Mouse (Mus musculus) hindbrain, embryonic 16.5 days (tissue): ENCODE data around the gene Pde7b. TPM values are rescaled to one million over a fixed set of nuclear protein-coding genes. Genes with fewer than 3 reads are reported as not detected.
A peak's percentile ranks its signal among the peaks of the same experiment; 100 is the strongest.

Experiments used
- ATAC-seq: fragments of 200-750 bp; cut with Nextera tagmentation; 2 replicates; pipeline ENCODE4 v1.8.0; 2017; ENCODE audit warnings: moderate TSS enrichment, moderate library complexity
- H3K27ac ChIP-seq: fragments of 300-500 bp; sonication (generic); 2 replicates; pipeline ENCODE4 v1.5.1; 2014; ENCODE audit warnings: low read depth, mild to moderate bottlenecking, control low read depth, low read length, moderate library complexity
- H3K27me3 ChIP-seq: fragments of 300-500 bp; sonication (generic); replicated peaks from 2 replicates; pipeline ENCODE4 v1.6.1; 2014; ENCODE audit warnings: low read length; ENCODE audit not compliant: control insufficient read depth, insufficient read depth
- H3K36me3 ChIP-seq: fragments of 300-500 bp; sonication (generic); 2 replicates; pipeline ENCODE4 v1.6.1; 2014; ENCODE audit warnings: mild to moderate bottlenecking, low read length, moderate library complexity, mixed read lengths; ENCODE audit not compliant: control insufficient read depth, insufficient read depth
- H3K4me1 ChIP-seq: fragments of 300-500 bp; sonication (generic); 2 replicates; pipeline ENCODE4 v1.6.1; 2014; ENCODE audit warnings: low read depth, low read length; ENCODE audit not compliant: control insufficient read depth, insufficient read depth
- H3K4me2 ChIP-seq: fragments of 300-500 bp; sonication (generic); 2 replicates; pipeline ENCODE4 v1.6.1; 2014; ENCODE audit warnings: mild to moderate bottlenecking, low read length, control low read depth, moderate library complexity
- H3K4me3 ChIP-seq: fragments of 300-500 bp; sonication (generic); 2 replicates; pipeline ENCODE4 v1.5.1; 2014; ENCODE audit warnings: mild to moderate bottlenecking, low read length, control low read depth, moderate library complexity
- H3K9ac ChIP-seq: fragments of 300-500 bp; sonication (generic); 2 replicates; pipeline ENCODE4 v1.6.1; 2014; ENCODE audit warnings: low read depth, mild to moderate bottlenecking, control low read depth, low read length, moderate library complexity
- H3K9me3 ChIP-seq: fragments of 300-500 bp; sonication (generic); 2 replicates; pipeline ENCODE4 v1.6.1; 2014; ENCODE audit warnings: mild to moderate bottlenecking, low read length, moderate library complexity; ENCODE audit not compliant: control insufficient read depth
- WGBS: fragments of 180-500 bp; shearing (Covaris S2); extraction: QIAGEN DNeasy Blood & Tissue Kit; methylation state at CpG from one replicate; pipeline ENCODE4 v1.1.7; 2014; 5-methylcytosine and 5-hydroxymethylcytosine counted together
- polyA plus RNA-seq: library from polyadenylated mRNA; unstranded; fragments of >200 nt; fragmentation: Nextera tagmentation; extraction: Ambion mirVana; gene quantifications from 2 replicates; pipeline ENCODE4 v1.2.1, GENCODE M21; 2015

Gene Pde7b
- polyA plus RNA-seq, 1 experiment from 2014 or later: 2.8 TPM

DNA sequence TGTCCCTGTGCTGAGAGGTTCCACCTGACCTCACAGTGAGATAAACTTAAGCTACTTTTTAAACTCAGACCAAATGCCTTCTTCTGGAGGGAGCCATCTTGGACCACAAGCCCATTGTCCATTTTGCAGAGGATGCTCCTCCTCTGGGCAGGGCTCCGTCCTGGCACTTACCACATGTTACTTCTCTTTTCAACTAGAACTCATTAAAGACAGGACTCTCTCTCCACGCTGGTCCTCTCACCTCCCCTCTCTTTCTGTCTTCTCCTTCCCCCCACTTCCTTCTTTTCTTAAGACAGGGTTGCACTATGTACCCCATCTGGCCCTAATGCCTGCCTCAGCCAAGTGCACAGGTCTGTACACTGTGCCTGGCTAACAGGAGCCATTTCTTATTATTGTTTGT lies 217.8 kb downstream of the Pde7b start:
- 83% methylated on average over 2 of the region's 2 CpGs for WGBS

GRCm38 (mm10) chr10:20505454-20505853 lies 219.4 kb downstream of the Pde7b start:
- 0 out of 2 replicates have a peak, but pooled peaks cover 2% of the 10 kb centered on the region for H3K9me3 ChIP-seq
- H3K36me3 ChIP-seq: no peaks in the 10 kb centered on the region
- no peak overlapping the region for H3K4me3 ChIP-seq
- ATAC-seq: no peak
- H3K27ac ChIP-seq: no peak overlapping the region
- H3K4me1 ChIP-seq: no peaks in the 10 kb centered on the region
- WGBS: 72% methylated on average over 10 of the region's 10 CpGs
- H3K27me3 ChIP-seq: no peaks in the 10 kb centered on the region
- no peak overlapping the region for H3K4me2 ChIP-seq
- no peak overlapping the region for H3K9ac ChIP-seq

More for the DNA sequence above, 217.8 kb downstream of the Pde7b start:
- ATAC-seq: no peak
- Histone ChIP-seq H3K9ac (no peak overlapping the region), H3K36me3 (no peaks in the 10 kb centered on the region), H3K4me1 (no peaks in the 10 kb centered on the region), H3K9me3 (0 out of 2 replicates have a peak, but pooled peaks cover 2% of the 10 kb centered on the region), H3K27ac (no peak overlapping the region), H3K4me2 (no peak overlapping the region), H3K4me3 (no peak overlapping the region), H3K27me3 (no peaks in the 10 kb centered on the region)

DNA sequence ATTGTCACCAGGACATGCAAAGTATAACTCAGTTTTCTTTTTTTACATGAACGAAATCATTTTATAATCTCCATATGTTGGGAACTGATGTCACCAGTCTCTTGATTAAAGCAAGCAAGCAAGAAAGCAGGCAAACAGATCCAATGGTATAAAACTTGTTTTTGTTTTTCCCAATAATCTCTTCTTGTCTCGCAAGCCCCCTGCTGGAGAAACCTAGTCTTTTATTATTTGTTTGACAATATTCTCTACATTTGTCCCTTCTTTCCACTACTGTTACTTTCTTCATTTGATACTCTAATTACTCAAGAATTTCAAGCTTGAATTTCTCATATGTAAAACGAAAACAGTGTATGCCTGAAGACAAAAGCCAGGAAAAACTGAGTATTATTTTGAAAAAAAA lies 220.1 kb downstream of the Pde7b start:
- H3K4me2 ChIP-seq: no peak overlapping the region
- H3K27ac ChIP-seq: no peak overlapping the region
- H3K27me3 ChIP-seq: no peaks in the 10 kb centered on the region
- no peaks in the 10 kb centered on the region for H3K36me3 ChIP-seq
- H3K4me3 ChIP-seq: no peak overlapping the region
- WGBS: 91% methylated on average over 3 of the region's 3 CpGs
- no peak for ATAC-seq
- H3K4me1 ChIP-seq: no peaks in the 10 kb centered on the region
- 0 out of 2 replicates have a peak, but pooled peaks cover 2% of the 10 kb centered on the region for H3K9me3 ChIP-seq
- H3K9ac ChIP-seq: no peak overlapping the region

GRCm38 (mm10) chr10:20503265-20504025 lies 221.4 kb downstream of the Pde7b start:
- Histone ChIP-seq H3K4me2 (no peak overlapping the region), H3K4me3 (no peak overlapping the region), H3K36me3 (no peaks in the 10 kb centered on the region), H3K27me3 (no peaks in the 10 kb centered on the region), H3K9ac (no peak overlapping the region), H3K4me1 (no peaks in the 10 kb centered on the region), H3K27ac (no peak overlapping the region), H3K9me3 (0 out of 2 replicates have a peak, but pooled peaks cover 2% of the 10 kb centered on the region)
- 92% methylated on average over 17 of the region's 17 CpGs for WGBS
- ATAC-seq: no peak

DNA sequence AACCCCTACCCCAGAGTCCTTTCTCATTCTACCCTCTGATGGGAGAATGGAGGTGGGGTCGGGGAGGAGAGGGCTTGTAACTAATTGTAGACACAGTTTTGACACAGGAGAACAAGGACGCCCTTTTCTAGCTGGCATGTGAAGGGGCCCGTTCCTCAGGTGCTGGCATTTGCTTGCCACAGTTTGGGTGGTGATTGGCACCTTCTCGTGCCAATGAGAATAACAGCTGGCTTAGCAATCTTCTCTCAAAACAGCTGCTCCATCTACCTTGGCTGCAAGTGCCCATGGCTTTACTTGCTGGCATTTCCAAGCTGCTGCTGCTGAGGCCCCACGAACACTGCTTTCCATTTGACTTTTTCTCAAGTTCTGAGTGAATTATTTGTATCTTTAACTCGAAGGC lies 223.7 kb downstream of the Pde7b start:
- H3K27me3 ChIP-seq: no peaks in the 10 kb centered on the region
- no peaks in the 10 kb centered on the region for H3K36me3 ChIP-seq
- H3K4me3 ChIP-seq: no peak overlapping the region
- H3K4me2 ChIP-seq: no peak overlapping the region
- WGBS: 76% methylated on average over 6 of the region's 6 CpGs
- H3K27ac ChIP-seq: no peak overlapping the region
- no peaks in the 10 kb centered on the region for H3K4me1 ChIP-seq
- 0 out of 2 replicates have a peak, but pooled peaks cover 2% of the 10 kb centered on the region for H3K9me3 ChIP-seq
- H3K9ac ChIP-seq: no peak overlapping the region
- ATAC-seq: no peak

GRCm38 (mm10) chr10:20495051-20495450 lies 229.8 kb downstream of the Pde7b start:
- no peak overlapping the region for H3K4me3 ChIP-seq
- 92% methylated on average over 4 of the region's 4 CpGs for WGBS

GRCm38 (mm10) chr10:20493826-20494455 lies 230.9 kb downstream of the Pde7b start:
- WGBS: 81% methylated on average over 5 of the region's 5 CpGs

More at GRCm38 (mm10) chr10:20495051-20495450, 229.8 kb downstream of the Pde7b start:
- no peaks in the 10 kb centered on the region for H3K9me3 ChIP-seq
- no peak overlapping the region for H3K4me2 ChIP-seq
- no peaks in the 10 kb centered on the region for H3K27me3 ChIP-seq
- H3K27ac ChIP-seq: no peak overlapping the region
- no peaks in the 10 kb centered on the region for H3K36me3 ChIP-seq
- no peak for ATAC-seq
- H3K9ac ChIP-seq: no peak overlapping the region
- H3K4me1 ChIP-seq: peaks cover 4% of the 10 kb centered on the region; the same call in 1 of the 2 replicates

GRCm38 (mm10) chr10:20492216-20492964 lies 232.5 kb downstream of the Pde7b start:
- peaks cover 4% of the 10 kb centered on the region; the same call in 1 of the 2 replicates for H3K4me1 ChIP-seq
- no peaks in the 10 kb centered on the region for H3K27me3 ChIP-seq
- H3K36me3 ChIP-seq: no peaks in the 10 kb centered on the region
- ATAC-seq: peak; percentile 68; the same call in 1 of the 2 replicates
- peak overlapping the region; percentile 12 for H3K27ac ChIP-seq
- no peaks in the 10 kb centered on the region for H3K9me3 ChIP-seq
- 58% methylated on average over 11 of the region's 11 CpGs for WGBS
- no peak overlapping the region for H3K9ac ChIP-seq
- no peak overlapping the region for H3K4me3 ChIP-seq
- H3K4me2 ChIP-seq: no peak overlapping the region

More at GRCm38 (mm10) chr10:20493826-20494455, 230.9 kb downstream of the Pde7b start:
- Histone ChIP-seq H3K27me3 (no peaks in the 10 kb centered on the region), H3K4me2 (no peak overlapping the region), H3K36me3 (no peaks in the 10 kb centered on the region), H3K4me3 (no peak overlapping the region), H3K9ac (no peak overlapping the region), H3K9me3 (no peaks in the 10 kb centered on the region), H3K27ac (no peak overlapping the region), H3K4me1 (peaks cover 4% of the 10 kb centered on the region; the same call in 1 of the 2 replicates)
- no peak for ATAC-seq

DNA sequence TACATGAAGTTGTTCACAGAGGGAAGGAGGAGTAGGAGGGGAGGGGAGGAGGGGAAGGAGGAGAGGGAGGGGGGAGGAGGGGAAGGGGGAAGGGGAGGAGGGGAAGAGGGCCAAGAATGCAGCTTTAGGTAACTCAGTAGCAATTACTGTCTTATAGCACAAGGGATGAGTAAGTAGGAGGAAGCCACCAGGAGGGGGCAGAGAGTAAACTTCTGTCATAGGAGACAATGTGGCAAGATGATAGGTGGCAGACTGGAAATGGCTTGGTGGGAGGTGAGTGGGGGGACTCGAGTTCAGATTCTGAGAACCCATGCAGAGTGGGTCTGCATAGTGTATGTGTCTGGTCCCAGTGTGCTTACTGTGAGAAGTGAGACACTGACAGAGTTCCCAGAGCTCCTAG lies 234.1 kb downstream of the Pde7b start:
- Histone ChIP-seq H3K9me3 (no peaks in the 10 kb centered on the region), H3K27me3 (no peaks in the 10 kb centered on the region), H3K36me3 (no peaks in the 10 kb centered on the region), H3K4me2 (no peak overlapping the region), H3K27ac (no peak overlapping the region), H3K4me3 (no peak overlapping the region), H3K9ac (no peak overlapping the region), H3K4me1 (peaks cover 4% of the 10 kb centered on the region; the same call in 1 of the 2 replicates)
- 55% methylated on average over 1 of the region's 1 CpGs for WGBS
- no peak for ATAC-seq
